Mouse (Mus musculus): Measurements from ENCODE around the gene Mfsd1.
A peak's percentile ranks its signal among the peaks of the same experiment; 100 is the strongest.

Gene Mfsd1

DNA sequence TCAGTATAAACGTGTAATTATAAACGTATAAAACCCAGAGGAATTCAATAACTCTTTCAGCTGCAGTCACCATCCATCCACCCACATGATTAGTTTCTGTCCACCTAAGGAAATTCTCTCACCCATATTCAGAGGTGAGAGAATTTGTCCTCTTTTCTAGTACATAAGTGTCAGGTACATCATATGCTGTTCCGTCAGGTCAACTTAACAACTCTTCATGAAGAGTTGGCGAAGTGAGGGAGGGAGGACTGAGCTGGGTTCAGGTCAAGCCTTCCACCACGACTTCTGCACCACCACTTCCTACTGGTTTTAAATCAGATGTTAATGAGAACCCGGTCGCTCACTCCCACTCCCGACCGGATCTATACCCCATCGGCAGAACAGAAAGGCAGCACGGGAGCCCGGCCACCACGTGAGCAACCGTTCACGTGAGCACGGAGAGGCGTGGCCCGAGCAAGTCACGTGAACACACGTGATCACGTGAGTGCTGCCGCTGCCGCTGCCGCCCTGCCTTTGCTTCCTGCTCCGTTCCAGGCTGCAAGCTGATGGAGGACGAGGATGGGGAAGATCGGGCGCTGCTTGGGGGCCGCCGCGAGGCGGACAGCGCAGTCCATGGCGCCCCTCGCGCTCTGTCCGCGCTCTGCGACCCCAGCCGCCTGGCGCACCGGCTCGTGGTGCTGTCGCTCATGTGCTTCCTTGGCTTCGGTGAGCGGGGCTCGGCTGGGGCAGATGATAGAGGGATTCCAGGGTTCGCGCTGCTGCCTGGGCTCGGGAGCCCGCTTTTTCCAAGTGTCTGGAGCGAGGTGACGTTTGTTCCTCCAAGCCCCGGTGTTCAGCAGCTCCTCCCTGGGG, at the start of gene Mfsd1:
Mfsd1 (plus strand) TSS at position 469 of the 852 bp plus-strand sequence.
- DNase-seq (ENCODE audit: low read depth, low spot score): peak; percentile 87

DNA sequence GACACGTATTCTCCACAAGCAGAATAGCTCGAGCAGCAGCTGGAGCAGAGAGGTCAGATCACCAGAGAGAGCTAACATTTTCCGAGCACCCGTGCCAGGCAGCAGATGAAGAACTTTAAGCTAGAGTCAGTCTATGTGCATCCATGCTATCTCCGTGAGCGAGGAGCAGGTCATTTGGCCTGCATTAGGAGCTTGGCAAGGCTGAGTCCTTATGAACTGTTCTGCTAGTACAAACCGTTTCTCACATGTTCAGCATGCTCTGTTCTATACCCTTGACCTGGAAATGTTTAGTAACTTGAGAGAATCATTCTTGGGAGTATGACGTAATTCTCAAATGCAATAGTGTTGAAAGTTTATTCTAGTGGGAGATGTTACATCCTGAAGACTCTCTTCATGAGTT, 38.9 kb upstream of the Mfsd1 start:
- no peak for DNase-seq (ENCODE audit: low read depth, low spot score)

DNA sequence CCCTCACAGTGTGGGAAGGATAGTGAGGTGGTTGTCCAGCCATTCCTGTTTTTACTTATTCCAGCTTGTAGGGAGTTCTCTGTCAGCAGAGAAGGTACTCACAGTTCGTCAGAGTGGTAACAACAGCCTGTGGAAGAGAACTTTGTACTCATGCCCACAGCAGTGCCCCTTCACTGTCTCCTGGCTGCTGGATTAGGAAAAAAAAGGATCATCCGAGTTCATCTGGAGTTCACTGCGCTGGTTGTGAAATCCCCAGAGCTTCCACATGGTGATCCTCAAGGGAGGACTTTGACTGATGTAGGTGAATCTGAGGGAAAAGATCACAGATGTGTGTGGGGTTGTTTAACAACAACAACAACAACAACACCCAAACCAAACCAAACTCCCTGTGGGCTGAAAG, 31.3 kb upstream of the Mfsd1 start:
- no peak for DNase-seq (ENCODE audit: low read depth, low spot score)

DNA sequence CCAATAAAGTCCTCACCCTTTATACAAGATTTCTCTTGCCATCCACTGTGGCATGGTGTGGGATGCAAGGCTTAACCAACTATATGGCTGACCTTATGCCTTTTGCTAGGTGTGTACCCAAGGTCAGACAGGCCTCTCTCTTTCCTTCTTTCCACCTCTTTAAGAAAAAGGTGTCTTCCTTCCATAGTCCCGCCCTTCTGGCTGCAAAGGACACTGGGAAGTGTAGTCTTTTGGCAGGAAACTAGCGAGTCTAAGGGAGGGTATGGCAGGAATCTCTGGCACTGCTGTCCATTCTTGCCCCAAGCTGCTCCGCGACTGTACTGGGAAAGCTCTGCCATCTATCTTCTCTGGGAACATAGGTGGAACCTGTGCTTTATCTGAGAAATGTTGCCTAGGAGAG, 29.3 kb upstream of the Mfsd1 start:
- no peak for DNase-seq (ENCODE audit: low read depth, low spot score)

DNA sequence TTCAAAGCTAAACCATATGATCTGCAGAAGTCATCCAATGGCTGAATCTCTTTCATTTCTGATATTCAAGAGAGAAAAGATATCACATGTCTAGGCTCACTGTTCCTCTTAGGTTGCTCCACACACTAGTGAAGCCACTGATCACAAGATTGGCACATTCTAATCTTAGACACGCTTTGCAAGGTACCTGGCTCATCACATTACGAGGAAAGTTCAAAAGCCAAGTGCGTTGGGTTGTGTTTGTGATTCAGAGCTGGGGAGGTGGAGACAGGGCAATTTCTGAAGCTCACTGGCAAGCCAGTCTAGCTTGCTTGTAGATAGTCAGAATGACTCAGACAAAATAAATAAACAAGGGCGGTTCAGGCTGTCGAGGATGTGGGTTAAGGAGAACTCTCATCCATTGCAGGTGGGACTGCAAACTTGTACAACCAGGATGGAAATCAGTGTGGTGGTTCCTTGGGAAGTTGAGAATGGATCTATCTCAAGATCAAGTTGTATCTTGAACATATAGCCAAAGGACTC, 28.6 kb upstream of the Mfsd1 start:
- no peak for DNase-seq (ENCODE audit: low read depth, low spot score)

DNA sequence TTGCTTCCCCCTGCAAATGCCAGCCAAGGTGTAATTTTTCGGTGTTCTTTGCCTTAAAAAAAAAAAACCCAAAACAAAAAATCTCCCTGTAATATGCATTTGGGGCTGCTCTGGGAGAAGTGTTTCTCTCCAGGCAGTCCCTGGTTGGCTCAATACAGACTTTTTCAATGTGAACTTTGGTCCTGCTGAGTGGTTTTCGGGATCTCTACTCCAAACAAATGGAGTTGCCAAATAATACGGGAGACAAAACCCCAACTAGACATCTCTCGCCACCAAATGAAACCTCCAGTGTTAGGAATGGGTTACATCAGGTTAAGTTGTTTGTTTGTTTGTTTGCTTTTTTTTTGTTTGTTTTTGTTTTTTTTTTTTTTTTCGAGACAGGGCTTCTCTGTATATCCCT, 27.3 kb upstream of the Mfsd1 start:
- no peak for DNase-seq (ENCODE audit: low read depth, low spot score)

DNA sequence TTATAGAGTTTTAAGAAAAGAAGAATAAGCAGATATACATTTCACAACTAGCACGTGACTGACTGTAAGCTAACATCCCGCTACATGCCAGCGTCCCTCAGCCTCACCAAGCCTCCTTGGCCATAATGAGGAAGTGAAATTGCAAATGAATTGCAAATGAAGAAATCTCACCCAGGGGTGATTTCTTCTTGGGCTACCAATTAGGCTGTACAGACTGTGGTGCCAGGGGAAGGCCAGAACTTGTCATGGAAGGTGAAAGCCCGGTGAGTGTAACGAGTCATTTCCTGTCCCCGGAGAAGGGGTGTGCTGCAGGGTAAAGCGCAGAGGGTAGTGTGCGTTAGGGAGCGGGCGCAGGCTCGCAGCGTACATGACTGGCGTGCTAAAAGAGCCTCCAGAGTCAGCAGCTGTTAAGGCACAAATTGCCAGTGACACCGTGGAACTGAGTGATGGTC, 25.3 kb upstream of the Mfsd1 start:
- DNase-seq (ENCODE audit: low read depth, low spot score): no peak

DNA sequence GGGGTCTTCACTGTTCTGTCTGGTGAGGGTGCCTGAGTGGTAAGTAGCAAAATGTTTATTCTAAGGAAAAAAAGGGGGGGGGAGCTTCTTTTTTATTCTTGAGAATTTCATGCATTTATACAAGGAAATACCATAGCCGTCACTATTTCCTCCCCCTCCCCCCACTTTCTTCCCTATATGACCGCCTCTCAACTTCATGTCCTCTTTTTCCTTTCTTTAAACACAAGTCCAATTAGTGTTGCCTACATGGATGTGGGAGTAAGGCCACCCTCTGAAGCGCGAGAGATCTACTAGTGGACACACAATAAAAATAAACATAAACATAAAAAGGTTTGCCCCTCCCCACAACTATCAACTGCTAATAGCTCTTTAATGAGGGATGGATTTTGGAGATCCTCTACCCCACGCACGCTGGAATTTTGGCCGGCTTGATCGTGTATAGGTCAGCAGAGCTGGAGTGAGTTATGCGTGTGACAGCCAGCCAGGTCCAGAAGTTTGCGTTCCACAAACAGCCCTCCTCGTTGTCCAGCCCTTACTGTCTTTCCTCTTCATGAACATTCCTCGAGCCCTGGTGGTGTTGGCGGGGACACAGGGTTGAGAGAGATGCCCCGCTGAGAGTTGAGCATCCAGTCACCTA, 24.7 kb upstream of the Mfsd1 start:
- DNase-seq (ENCODE audit: low read depth, low spot score): no peak

DNA sequence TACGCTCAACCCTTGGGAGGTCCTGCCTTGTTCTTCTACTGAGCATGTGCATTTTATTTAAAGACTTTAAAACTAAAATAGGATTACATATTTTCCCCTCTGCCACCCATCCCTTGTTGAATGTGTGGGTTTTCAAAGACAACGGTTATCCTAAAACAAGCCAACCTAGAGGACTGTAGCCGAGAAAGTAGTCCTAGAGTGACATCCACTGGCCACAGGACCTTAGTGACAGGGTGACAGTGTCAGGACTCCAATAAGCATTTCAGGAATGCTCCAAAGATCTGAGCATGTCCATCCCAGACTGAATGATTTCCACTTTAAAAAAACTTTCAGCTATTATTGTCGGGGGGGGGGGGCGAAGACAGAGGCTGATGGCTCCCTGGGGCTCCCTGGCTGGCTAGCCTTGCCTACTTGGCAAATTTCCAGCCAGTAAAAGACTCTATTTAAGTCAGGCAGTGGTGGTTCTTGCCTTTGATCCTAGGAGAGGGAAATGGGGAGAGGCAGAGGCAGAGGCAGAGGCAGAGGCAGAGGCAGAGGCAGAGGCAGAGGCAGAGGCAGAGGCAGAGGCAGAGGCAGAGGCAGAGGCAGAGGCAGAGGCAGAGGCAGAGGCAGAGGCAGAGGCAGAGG, 17.7 kb upstream of the Mfsd1 start:
- DNase-seq (ENCODE audit: low read depth, low spot score): no peak

DNA sequence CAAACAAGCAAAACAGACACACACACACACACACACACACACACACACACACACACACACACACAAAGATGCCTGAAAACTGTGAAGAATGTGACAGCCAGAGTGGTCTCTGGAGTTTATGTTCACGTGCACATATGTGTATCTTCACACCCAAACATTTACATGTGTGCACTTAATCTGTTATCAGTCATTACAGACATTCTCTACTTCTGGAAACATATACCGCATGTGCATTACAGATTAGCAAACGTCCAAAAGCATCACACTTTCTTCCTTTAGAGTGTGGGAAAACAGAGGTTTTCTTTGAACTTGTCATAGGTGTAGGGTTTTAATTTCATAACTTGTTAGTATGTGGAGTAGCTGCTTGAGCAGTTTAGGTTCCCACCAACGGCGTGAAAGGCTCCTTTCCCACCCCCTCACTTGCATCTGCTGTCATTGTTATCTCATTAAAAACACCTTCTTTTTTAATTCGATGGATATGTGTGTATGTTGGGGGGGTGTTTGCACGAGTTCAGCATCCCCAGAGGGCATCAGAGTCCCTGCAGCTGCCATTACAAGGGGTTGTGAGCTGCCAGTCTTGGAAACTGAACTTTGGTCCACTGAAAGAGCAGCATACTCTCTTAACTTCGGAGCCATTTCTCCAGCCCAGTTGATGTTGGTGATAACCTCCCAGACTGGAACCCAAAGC, 16.9 kb upstream of the Mfsd1 start:
- DNase-seq (ENCODE audit: low read depth, low spot score): no peak

DNA sequence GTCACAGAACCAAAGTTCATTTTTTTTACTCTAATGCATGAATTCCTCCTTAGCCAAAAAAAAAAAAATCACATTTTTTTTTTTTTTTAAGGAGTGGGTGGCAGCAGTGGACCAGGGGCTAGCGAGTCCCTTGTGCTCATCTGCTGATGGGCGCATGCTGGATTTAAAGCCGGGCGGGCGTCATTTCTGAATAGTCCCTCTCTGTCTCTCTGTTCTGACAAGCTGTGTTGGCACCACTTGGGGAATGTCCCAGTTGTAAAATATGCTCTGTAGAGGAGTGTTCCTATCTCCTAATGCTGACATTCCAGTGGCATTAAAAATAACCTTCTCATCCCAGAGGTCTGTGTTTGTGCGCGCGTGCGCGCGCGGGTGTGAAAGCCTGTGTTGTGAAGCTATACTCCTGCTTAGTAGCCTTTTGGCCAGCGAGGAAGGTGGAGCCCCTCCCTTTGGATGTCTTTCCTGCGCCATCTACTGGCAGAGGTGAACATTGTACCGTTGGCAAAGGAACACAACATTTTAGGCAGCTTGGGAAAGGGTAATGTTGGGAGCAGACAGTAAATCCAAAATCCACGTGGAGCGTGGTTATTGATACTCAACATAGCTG, 14.4 kb upstream of the Mfsd1 start:
- no peak for DNase-seq (ENCODE audit: low read depth, low spot score)

DNA sequence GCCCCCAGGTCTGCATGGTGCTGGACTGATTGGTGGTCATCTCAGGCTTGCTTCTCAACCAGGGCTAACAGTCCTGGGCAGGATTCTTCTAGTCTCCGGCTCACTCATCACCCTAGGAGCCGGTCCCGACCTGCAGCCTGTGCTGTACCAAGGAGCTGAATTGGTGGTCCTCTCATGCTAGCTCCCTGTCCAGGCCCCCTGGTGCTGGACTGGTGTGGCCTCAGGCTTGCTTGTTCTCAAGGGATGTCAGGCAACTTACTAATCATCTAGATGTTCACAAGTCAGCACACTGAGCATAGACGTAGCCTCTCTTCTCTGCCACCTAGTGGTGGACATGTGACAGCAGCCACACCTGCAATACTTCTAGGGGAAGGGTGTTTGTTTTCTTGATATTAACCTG, 9.6 kb upstream of the Mfsd1 start:
- no peak for DNase-seq (ENCODE audit: low read depth, low spot score)

DNA sequence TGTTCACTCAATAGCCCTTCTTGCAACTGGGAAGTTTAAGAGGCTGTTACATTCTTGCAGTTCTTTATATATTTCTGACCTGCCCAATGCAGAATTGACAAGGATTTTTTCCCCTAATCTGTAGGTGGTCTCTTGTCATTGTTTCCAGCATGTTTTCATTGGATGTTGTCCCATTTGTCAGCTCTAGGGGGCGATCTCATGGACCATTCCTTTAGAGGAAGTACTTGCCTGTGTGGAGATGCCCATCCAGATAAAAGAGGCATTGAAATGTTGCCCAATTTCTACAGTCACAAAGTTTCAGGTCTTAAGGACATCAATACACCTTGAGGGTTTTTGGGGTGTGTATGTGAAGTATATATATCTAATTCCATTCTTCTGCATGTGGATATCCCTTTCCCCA, 9.0 kb upstream of the Mfsd1 start:
- no peak for DNase-seq (ENCODE audit: low read depth, low spot score)

DNA sequence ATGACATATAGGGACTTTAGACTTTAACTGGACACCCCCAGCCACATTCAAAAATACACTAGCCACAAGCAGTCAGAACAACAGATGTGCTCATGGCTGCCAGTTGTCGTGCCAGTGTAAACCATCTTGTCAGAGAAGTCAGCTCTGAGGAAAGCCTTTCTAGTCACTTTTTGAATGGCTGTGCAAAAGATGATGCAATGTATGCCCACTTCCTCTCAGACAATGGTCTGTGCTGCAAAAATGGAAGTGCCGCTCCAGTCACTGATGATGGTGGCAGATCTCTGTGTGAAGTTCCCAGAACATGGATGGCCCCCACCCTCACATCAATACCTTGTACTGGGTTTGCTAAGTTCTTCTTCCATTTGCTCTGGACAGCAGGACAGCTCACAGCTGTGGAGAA, 6.3 kb upstream of the Mfsd1 start:
- no peak for DNase-seq (ENCODE audit: low read depth, low spot score)

DNA sequence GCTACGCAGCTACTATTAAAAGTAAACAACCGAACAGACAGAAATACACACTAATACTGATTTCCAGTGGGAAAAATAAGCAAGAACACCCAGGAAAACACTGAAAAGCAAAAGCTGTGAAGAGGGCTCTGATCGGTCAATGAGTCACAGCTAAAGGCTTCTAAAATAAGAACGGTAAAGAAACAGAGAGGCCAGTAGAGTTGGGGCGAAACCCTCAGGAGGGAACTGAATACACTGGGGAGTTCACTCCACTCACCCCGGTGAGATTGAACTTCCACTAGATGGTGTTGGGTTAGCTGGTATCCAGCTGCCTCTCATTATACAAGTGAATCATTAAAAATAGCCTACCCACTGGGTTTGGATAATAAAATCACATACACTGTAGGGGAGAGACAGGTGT, 5.8 kb upstream of the Mfsd1 start:
- no peak for DNase-seq (ENCODE audit: low read depth, low spot score)

DNA sequence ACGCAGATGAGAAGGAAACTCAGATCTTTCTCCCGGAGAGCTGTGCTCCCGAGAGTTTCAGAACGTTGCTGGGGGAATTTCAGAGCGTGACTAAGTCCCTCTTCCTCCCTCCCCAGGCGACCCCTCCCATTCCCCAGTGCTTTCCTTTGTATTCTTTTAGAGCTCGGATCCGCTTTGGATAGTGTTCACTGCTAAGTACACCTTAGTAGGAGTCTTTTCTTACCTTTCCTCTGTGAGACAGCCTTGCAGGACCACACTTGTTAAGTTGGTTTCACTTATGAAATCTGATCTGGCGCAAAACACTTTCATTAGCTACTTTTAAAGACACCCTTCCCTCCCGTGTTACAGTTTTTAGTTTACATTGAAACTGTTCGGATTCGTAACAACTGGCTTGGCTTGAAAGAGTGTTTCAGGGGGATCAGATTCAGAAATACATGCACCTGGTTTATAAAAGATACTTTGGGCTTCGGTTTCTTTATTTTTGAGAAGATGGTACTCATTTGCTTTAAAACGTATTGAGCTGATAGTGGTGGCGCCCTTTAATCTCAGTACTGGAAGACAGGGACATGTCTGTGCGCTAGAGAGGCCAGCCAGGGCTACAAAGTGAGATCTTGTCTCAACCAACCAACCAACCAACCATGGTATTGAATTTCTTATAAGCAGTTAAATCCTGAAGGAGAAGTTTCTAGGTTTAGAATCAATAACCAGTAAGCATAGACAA, 744 bp downstream of the Mfsd1 start:
- no peak for DNase-seq (ENCODE audit: low read depth, low spot score)

DNA sequence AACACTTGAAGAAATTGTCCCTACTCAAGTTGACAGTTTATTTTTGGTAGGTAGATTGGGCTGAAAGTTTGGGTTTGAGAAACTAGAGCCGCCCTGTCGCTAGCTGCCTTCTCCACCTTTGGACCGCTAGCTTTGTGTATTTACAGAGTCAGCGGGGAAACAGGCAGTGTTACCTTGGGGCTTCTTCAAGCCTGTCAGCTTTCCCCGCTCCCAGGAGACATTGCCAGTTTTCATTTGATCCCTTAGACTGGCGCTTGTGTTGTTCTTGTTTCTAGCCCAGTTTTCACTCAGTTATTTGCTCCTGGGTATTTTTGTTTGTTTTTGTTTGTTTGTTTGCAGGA, 1.3 kb downstream of the Mfsd1 start:
- no peak for DNase-seq (ENCODE audit: low read depth, low spot score)

DNA sequence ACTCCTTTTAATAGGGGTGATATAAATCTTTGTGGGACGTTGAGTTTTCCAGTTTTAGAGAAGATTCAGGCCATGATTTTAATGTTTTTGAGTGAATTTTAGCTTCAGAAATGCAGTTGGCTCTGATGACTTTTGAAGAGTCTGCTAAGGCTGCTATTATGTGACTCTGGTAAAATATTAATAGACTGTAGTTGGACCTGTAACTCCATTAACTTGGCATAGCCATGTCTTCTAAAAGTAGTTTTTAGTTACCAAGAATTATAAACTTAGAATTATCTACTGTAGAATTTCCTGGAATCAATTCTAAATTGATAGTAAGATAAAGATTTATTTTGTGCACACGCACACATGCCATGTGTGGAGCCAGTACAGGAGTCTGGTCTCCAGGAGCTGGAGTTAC, 4.0 kb downstream of the Mfsd1 start:
- no peak for DNase-seq (ENCODE audit: low read depth, low spot score)

DNA sequence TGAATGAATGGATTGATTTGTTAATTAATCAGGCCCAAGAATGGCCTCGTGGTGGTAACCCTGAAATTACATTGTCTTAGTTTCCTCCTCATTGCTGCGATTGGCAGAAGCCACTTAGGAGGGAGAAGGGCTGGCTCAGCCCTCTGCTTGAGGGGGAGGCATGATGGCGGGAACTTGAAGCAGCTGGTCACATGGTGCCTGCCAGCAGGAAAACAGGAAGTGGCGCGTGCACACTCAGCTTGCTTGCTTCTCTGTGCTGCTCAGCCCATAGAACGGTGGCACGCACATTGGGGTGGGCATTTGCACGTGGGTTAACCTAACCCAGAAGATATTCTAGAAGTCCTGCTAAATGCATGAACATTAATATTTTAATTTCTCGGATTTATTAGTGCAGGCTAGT, 4.9 kb downstream of the Mfsd1 start:
- no peak for DNase-seq (ENCODE audit: low read depth, low spot score)

DNA sequence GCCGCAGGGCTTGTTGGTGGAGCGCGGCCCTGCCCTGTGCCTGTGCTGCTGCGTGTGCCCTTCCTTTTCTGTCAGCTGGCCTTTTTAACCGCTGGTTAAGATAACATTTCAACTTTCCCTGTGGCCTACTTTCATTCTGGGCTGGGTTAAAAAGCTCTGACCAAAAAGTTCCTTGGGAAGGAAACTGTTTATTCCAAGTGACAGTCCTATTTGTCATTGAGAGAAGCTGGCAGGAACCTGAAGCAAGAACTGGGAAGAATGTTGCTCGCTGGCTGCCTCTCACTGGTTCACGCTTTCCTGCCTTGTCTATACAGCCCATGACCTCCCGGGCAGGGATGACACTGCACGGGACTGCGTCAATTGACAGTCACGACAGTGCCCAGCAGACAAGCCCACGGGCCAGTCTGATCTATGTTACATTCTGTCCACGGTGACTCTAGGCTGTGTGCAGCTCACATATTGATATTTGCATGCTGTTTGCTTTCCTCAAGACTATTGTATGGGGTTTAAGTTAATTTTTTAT, 19.1 kb downstream of the Mfsd1 start:
- DNase-seq (ENCODE audit: low read depth, low spot score): no peak

DNA sequence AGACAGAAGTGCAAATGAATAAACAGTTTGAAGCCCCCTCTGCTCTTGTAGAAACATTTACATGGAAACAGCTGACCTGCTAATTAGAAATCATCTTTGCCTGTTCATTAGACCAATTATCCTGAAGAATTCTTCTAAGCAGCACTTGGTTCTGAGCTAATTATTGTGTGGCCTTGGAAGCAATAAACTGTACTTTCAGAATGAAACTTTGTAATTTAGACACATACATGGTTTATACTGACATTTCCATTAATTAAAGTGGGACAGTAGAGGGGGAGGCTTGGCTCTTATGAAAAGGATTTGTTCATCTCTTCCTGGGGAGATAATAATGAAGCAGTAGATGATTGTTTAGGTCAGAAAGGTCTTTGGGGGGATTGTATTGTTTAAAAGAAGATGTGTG, 35.7 kb downstream of the Mfsd1 start:
- DNase-seq (ENCODE audit: low read depth, low spot score): peak; percentile 3
